Mouse (Mus musculus) heart, embryonic 16.5 days (tissue): ENCODE results near the gene Gm20708. TPM values are rescaled to one million over a fixed set of nuclear protein-coding genes. Genes with fewer than 3 reads are reported as not detected.

Source experiments
- polyA plus RNA-seq: library from polyadenylated mRNA; unstranded; fragments of >200 nt; fragmentation: Nextera tagmentation; extraction: Ambion mirVana; gene quantifications from 2 replicates; pipeline ENCODE4 v1.2.1, GENCODE M21; 2015

The Gm20708 gene
- polyA plus RNA-seq, 1 experiment from 2014 or later: 2.4 TPM

Other genes with a start within 250 kb of the Gm20708 start
- 6.1 and 6.5 TPM in 2 replicates for gene Tnrc6c, start 155.4 kb upstream of the Gm20708 start, polyA plus RNA-seq
- 4.1 and 6.0 TPM in 2 replicates for gene Tmc8, start 27.6 kb upstream of the Gm20708 start, polyA plus RNA-seq
- 28.4 and 30.8 TPM in 2 replicates for gene Tmc6, start 27.5 kb upstream of the Gm20708 start, polyA plus RNA-seq
- gene 6030468B19Rik, start 12.0 kb upstream of the Gm20708 start, polyA plus RNA-seq: 0.32 and 0.39 TPM in 2 replicates
- 111 and 133 TPM in 2 replicates for gene Syngr2, start within 50 bp of the Gm20708 start, polyA plus RNA-seq
- 17.5 and 20.8 TPM in 2 replicates for gene Afmid, start 16.3 kb downstream of the Gm20708 start, polyA plus RNA-seq
- gene Tk1, start 16.4 kb downstream of the Gm20708 start, polyA plus RNA-seq: 108 and 114 TPM in 2 replicates
- 228 and 244 TPM in 2 replicates for gene Birc5, start 39.6 kb downstream of the Gm20708 start, polyA plus RNA-seq
- not detected in 2 replicates for gene Tmem235, start 51.1 kb downstream of the Gm20708 start, polyA plus RNA-seq
- gene Tha1, start 63.8 kb downstream of the Gm20708 start, polyA plus RNA-seq: 6.5 and 7.4 TPM in 2 replicates
- 7.2 and 8.2 TPM in 2 replicates for gene Socs3, start 160.4 kb downstream of the Gm20708 start, polyA plus RNA-seq
- 26.9 and 28.9 TPM in 2 replicates for gene Pgs1, start 176.6 kb downstream of the Gm20708 start, polyA plus RNA-seq